Mouse (Mus musculus) erythroid progenitor cell, adult 5-6 weeks (primary cell): Measurements from ENCODE around the gene Klb. TPM values are rescaled to one million over a fixed set of nuclear protein-coding genes. Genes with fewer than 3 reads are reported as not detected.

Experiments
- ATAC-seq: replicated peaks from 2 replicates; pipeline ENCODE4 v1.8.0; 2016; ENCODE audit warnings: moderate number of reproducible peaks, mild to moderate bottlenecking, moderate TSS enrichment, inconsistent platforms; ENCODE audit not compliant: poor library complexity, low FRiP score, severe bottlenecking
- total RNA-seq, 2 experiments: library from RNA; stranded (forward) in 1 of 2; stranded (reverse) in 1 of 2; fragments of 150-400 nt in 1 of 2; fragments of 186-747, 209-891 nt in 1 of 2; gene quantifications; 2 replicates each; pipeline versions ENCODE4 v1.2.3 to v1.2.4; 2015 to 2017; ENCODE audit warnings: low replicate concordance in 2 of 2

Klb gene
- total RNA-seq, 2 experiments from 2014 or later: not detected

DNA sequence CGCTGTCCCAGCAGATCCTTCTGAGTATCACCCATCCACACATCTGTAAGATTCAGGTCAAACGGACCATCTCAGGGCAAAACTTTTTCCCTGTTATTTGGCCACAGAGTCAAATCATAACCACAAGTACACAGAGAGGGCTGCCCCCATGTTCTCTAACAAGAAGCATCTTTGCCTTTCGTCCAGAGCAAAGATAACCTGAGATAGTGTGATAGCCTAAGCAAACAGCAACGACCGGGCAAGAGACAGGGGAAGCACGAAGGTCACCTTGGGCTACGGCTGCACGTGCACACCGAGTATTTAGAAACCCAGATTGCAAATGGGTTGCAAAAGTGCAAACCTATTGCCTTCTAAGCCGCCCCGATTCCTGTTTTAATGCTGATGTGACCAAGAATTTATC lies 19.7 kb downstream of the Klb start:
- ATAC-seq: no peak

DNA sequence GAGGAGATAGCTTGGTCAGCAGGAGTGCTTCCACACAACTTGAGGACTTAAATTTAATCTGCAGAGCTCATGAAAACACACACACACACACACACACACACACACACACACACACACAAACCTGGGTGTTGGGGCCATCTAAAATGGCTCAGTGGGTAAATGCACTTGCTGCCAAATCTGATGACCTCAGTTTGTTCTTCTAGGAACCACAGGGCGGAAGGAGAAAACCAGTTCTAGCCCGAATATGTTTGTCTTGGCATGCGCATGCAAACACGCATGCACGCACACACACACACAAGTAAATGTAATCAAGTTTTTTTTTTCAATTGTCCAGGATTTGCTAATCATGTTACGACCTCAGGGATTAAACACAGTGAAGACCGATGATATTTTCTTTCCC lies 23.4 kb downstream of the Klb start:
- ATAC-seq: no peak

DNA sequence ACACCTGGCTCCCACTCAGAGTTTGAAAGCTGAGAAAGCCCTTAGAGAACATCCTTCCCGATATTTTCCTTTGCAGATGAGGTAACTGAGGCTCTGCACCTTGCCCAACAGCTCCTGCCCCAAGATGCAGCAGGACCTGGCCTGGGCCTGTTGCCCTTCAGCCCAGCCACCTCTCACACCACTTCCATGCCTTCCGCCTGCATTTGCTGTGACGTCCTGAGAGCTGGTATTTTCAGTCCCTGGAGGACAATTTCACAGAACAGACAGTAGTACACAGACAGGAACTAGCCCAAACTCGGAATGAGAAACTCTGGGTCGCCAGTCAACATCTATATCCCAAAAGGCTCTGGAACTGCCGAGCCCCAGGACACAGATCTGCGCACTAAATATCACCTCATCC lies 26.6 kb downstream of the Klb start:
- ATAC-seq: no peak

DNA sequence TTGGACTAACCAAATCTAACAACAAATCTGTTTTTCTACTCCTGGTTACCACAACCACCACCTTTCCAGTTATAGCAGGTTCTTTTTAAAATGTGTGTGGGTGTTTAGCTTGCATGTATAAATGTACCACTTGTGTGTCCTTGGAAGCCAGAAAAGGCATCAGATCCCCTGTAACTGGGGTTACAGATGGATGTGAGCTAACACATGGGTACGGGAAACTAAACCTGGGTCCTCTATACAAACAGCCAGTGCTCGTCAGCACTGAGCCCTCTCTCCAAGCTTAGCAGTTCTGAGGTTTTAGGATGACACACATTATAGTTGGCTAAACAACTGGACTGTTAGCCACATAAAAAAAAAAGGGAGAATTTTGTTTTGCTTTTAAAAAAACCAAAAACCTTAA lies 37.6 kb downstream of the Klb start:
- ATAC-seq: no peak

DNA sequence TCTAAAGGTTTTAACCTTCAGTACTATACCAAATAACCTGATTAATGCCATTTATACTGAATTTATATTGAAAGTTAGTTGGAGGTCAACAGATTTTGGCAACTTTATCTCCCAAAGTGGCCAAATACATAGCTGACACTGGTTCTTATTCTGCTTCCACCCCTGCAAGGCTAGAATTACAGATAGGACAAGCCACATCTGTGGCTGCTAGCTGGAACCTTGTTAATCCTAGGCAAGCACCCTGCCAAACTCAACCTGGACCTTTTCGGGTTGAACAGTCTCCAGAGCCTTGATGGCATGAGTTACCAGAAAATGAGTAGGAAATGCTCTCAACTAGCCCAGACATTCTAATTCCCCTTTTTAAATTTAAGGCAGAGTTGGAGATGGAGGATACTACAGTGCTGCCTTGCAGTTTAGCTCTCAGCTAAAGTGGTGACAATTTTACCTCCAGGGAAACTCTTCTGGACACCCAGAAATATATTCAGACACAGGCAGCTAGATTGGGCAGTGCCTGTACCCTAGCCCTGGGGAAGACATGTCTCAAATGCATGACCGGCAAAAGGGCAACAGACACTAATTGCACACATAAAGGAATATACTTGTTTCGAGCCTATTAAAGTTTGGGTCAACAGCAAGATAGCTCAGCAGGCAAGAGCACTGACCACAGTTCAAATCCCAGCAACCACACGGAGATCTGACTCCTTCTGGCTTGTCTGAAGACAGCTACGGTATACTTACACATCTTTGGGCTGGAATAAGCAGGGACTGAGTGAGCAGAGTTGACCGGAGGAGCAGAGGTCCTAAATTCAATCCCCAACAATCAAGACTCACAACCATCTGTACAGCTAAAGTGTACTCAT lies 39.1 kb downstream of the Klb start:
- no peak for ATAC-seq

DNA sequence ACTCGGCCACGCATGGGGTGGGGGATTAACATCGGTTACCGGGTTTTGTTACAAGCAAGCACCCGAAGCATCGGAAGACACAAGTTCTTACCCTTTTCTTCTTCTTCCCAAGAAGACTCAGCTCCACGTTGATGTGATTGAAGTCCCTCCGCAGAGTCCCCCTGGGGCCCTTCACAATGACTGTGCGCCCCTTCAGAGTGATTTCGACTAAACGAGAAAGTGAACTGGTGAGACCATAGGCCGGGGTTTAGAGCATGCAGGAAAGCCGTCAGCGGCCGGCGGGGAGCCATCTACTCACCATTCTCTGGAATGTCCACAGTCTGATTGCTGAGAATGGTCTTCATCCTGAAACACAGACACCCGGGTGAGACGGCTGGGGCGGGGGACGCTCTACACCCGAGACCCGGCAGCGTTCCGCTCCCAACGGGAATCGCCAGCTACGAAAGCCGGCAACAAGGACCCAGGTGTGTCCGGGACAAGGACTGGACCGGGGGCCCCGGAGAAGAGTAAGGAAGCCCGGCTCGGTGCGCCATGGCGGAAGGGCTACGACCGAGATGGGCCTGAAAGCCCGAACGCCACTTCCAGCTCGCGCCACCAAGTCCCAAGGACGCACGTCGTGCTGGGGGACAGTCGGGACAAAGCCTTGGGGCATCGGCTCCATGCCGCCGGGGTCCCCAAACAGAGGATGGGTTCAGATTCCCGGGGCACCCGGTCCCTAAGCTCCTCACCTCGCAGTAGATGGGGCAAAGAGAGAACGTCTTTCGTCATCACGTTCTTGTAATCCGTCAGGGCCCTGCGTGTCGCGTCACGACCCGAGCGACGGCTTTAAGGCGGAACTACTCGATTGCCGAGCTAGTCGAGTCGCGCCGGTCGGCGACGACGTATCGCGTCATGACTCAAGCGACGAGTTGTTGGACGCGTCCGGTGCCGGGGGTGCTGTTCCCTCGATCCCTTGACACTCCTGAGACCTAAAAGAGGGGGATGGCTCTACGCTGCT lies 42.8 kb downstream of the Klb start, which contains the start of the genes Rpl9 and Lias:
Gene Rpl9 (minus strand): TSS at position 797 of the 997 bp plus-strand sequence.
Gene Lias (plus strand): TSS at position 850 of the 997 bp plus-strand sequence.
- ATAC-seq: peak; percentile 98

DNA sequence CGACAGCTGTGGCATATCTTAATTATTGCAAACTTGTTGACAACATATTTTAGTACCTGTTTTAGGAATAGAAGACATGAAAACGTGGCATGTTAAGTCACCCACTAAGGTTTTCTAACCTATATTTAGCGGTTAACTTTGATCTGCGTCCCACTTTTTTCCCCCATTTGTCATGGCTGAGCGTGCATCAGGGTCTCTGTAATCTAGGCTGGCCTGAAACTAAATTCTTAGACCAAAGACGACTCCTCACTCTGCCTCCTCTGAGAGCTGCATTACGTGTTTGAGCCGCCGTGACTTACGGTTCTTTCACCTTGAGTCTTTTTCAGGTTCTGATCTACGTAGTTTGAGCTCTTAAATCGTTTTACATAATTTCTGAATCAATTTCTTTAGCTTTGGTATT lies 43.6 kb downstream of the Klb start:
- peak; percentile 51; the same call in 1 of the 2 replicates for ATAC-seq

DNA sequence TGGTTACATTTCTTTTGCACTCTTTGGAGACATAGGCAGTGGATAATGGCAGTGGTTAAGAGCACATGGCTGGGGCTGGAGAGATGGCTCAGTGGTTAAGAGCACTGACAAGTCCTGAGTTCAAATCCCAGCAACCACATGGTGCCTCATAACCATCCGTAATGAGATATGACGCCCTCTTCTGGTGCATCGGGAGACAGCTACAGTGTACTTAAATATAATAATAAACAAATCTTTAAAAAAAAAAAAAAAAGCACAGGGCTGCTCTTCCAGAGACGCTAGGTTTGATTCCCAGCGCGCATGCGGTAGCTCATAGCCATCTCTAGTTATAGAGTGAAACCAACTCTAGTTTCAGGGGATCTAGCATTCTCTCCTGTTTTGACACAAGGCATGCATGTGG lies 46.3 kb downstream of the Klb start:
- ATAC-seq: no peak

DNA sequence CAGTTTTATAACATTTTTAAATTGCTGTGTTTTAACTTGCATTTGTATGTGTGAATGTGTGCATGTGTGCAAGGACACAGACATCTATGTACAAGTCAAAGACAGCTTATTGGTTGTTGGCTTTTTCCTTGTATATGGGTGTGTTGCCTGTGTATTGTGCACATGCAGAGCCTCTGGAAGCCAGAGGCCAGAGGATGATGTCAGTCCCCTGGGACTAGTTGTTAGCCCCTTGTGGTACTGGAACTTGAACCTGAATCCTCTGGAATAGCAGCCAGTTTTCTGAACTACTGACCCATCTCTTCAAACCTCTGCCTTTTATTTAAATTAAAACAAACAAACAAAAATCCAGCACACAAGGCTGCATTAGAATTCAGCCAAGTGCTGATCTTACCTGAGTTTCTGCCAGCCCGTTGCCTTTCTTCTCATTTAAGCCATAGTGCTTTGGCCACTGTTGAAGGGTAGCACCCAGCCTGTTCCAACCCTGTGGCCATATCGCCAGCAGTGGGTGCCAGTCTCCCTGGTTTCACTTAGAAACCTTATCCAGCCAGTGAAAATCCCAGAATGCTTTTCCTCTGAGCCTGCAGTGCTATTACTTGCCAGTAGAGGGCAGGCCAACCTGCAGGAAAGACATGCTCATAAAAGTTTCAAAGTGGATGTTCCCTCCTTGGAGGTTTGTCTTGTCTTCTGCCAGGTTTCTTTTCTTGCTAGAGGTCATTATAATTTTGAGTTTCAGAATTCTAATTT lies 53.3 kb downstream of the Klb start:
- ATAC-seq: peak; percentile 89

DNA sequence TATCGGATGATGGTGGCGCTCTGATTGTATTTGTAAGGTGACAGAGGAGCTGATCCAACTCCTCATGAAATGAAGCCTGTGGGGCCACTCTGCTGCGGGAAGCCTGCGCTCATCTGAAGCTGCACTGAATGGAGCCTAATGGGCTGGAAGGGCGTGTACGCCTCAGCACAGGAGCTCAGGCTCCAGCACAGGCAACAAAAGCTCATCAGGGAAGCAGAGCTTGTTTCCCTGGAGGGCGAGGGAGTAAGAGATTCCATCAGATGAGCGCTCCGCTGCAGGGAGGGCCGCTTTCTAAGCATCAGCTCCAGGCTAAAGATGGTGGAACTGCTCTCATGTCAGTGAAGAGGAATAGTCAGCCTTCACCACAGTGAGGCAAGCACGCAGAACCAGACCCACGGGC lies 59.9 kb downstream of the Klb start:
- no peak for ATAC-seq

DNA sequence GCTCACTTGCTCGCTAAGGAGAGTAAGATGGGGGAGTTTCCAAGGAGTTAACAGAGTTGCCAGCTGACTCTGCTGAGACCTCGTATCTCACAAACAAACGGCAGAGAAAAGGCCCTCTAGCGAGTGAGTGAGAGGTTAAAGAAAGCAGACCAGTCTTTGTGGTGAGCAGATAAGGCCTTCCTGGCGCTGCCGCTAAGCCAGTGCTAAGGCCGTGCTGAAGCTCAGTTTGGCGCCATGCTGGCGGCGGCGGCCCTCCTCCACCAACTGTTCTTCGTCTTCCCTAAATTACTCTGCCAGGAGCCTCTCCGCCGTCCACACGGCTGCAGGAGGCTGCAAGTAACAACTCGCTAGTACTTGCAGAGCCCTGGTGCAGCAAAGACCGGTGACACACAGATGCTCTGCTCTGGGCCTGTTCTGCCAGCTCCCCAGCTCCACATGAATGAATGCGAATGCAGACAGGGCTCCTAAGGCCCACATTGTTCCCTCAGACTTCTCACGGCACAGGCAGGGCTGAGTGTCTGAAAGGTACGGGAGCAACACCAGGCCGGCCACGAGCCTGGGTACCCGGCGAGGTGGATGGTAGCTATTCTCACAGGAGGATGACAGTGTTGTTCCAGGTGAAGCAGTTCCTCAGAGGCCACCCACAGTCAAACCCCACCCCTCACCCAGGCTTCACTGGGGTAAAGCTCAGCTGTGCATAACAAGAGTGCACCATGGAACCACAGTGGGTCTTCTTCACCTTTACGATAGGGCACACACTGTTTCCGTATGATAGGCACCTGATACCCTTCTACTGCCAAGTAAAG lies 67.7 kb downstream of the Klb start:
- peak; percentile 97 for ATAC-seq

DNA sequence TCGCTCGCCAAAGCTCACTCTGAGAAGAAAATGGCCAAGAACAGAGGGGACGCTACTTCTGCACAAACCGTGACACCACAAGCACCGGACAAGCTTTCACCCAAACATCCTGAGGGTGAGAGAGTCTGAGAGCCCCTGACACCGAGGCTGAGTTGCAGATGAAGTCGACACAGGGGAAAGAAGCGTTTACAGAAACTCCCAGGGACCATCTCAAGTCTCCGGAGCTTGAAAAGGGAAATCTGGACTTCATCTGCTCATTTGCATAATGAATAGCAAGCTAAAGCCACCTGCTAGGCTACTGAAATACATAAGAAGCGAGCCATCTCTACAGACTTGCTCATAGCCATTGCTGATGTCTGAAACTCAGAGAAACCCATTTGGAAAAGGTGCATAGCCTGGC lies 71.0 kb downstream of the Klb start:
- ATAC-seq: no peak

DNA sequence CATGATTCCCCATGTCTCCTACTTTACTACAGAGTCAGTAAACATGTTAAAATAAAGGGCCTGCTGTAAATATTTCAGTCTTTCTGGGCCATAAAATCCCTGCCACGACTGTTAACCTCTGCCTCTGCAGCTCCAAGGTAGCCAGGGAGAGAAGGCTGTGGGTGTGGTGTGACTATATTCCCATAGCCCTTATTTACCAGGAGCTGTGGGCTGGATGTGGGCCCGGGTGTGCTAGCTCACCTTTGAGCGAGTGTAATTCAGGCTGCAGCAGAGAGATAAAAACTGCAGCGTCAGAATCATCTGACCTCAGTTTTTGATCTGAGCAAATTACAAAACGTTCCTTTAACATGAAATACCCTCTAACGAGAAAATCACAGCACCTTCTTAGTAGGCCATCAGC lies 72.7 kb downstream of the Klb start:
- 0 out of 2 replicates have a peak, but pooled peaks have one; percentile 46 for ATAC-seq

DNA sequence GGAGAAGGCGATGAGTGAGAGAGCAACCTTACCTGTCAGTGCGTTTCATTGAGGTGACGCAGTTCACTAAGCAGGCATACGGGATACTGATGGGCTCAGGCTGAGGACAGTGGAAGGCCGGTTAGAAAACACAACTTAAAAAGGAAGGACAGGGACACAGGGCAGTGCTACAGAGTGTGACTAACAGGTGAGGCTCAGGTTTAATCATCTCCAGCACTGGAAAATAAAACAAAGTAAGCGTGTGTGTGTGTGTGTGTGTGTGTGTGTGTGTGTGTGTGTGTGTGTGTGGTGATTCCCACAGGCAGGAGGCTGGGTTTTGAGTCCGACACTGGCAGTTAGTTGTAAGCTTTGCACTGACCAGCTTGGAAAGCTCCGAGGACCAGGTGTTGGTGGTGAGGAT lies 74.7 kb downstream of the Klb start:
- ATAC-seq: no peak

DNA sequence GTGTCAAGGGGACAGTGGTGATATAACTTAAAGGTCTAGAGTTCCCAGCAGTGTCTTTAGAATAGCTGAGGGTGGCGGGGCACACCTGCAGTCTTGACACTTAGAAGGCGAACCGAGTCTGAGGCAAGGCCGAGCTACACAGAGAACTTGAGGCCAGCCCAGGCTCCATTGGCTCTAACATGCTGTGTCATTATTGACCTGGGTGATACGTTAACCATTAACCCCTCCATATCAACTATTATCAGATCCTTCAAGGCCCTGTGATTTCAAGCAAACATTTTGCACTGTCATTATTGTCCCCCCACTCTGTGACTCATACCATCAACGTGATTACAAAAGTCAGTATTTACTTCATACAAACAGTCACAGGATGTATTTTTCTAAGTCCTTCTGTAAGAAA lies 76.1 kb downstream of the Klb start:
- no peak for ATAC-seq

DNA sequence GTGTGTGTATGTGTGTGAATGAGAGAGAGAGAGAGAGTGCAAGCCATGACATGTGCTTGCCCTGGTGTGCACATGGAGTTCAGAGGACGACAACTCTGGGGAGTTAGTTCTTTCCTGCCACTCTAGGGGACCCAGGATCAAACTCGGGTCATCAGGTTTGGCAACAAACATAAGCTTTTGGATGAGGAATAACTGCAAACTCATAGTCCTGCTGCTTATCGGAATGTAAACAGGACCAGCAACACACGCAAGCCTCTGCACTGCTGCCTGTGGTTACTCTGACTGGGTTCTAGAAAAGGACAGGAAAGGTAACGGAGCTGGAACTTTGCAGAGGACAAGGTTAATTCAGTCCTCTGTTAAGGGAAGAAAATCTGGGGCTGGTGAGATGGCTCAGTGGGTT lies 77.1 kb downstream of the Klb start:
- no peak for ATAC-seq

DNA sequence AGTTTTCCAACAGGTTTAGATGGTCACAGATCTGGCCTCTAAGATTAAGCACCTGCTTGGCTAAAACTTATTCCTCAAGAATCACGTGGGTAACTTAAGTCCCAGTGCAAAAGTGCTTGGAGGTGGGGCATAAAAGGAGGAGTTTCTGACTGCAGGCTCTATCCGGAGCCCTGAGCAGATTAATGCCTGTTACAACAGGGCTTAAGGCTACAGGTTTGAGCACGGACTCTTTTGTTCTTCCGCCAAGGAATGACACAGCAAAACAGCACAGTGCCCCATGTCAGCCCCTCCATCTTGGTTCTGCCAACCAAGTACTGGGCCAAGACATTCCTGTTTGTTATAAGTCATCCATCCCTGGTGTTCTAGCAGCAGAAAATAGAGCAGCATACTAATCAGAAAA lies 80.2 kb downstream of the Klb start:
- ATAC-seq: no peak

DNA sequence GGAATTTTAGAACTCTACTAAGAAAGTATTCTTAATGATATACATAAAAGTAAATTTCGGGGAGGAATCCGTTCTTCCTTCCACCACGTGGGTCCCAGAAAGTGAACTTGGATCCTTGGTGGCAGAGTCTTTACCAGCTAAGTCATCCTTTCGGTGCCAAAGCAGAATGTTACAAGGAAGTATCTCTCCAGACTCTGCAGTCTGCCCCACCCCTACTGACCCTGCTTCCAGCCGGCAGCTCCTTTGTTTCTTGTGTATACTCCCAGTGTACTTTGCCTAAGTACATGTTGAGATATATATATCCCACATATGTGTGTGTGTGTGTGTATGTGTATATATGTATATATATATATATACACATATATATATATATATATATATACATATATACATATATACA lies 81.3 kb downstream of the Klb start:
- no peak for ATAC-seq
